Mouse (Mus musculus) bone marrow macrophage, adult 2 months (primary cell): ENCODE measurements around the gene Gm20518. TPM values are rescaled to one million over a fixed set of nuclear protein-coding genes. Genes with fewer than 3 reads are reported as not detected.

Experiments used
- H3K27ac ChIP-seq: 2 replicates; pipeline ENCODE4 v1.5.1; 2012; ENCODE audit warnings: low read depth, low read length; ENCODE audit not compliant: insufficient read depth
- H3K4me1 ChIP-seq: 2 replicates; pipeline ENCODE4 v1.6.1; 2012; ENCODE audit warnings: low read length; ENCODE audit not compliant: control insufficient read depth, insufficient read depth
- H3K4me3 ChIP-seq: 2 replicates; pipeline ENCODE4 v1.5.1; 2012; ENCODE audit warnings: mild to moderate bottlenecking, low read length, moderate library complexity; ENCODE audit not compliant: insufficient read depth
- CTCF ChIP-seq: IDR thresholded peaks from 2 replicates; pipeline ENCODE4 v1.5.1; 2012; ENCODE audit warnings: low read depth, mild to moderate bottlenecking, low read length, moderate library complexity
- POLR2A ChIP-seq: IDR thresholded peaks from 2 replicates; pipeline ENCODE4 v1.6.1; 2012; ENCODE audit warnings: mild to moderate bottlenecking, low read depth, low read length, borderline replicate concordance
- polyA plus RNA-seq: library from polyadenylated mRNA; stranded (reverse); fragments of >200 nt; gene quantifications from 2 replicates; pipeline ENCODE4 v1.2.4, GENCODE M21; 2012; ENCODE audit not compliant: missing spikeins, insufficient read depth, insufficient read length

The Gm20518 gene
- polyA plus RNA-seq, 1 experiment = not detected

- Histone ChIP-seq H3K4me1 (peaks cover 3% of the 10 kb centered on the region), H3K4me3 (no peak overlapping the region), H3K27ac (no peak overlapping the region)
- TF ChIP-seq CTCF (no peak), POLR2A (no peak)
Observed at GRCm38 (mm10) chr16:17809711-17810110, 81.8 kb downstream of the Gm20518 start.

GRCm38 (mm10) chr16:17809125-17809524 is 82.3 kb downstream of the Gm20518 start:
- TF ChIP-seq POLR2A = no peak
- no peak for TF ChIP-seq CTCF
- H3K27ac ChIP-seq = no peak overlapping the region
- H3K4me3 ChIP-seq = no peak overlapping the region
- peaks cover 3% of the 10 kb centered on the region for H3K4me1 ChIP-seq

GRCm38 (mm10) chr16:17807192-17808009 is 84.1 kb downstream of the Gm20518 start:
- Histone ChIP-seq H3K27ac (no peak overlapping the region), H3K4me3 (peak overlapping the region; percentile 57), H3K4me1 (peaks cover 7% of the 10 kb centered on the region)
- TF ChIP-seq CTCF (no peak), POLR2A (no peak)

- Histone ChIP-seq H3K4me1 (peaks cover 7% of the 10 kb centered on the region), H3K27ac (no peak overlapping the region), H3K4me3 (peak overlapping the region; percentile 57)
- TF ChIP-seq POLR2A = no peak
- no peak for TF ChIP-seq CTCF
Observed at GRCm38 (mm10) chr16:17806581-17807191, 84.8 kb downstream of the Gm20518 start.

- H3K4me1 ChIP-seq = peaks cover 7% of the 10 kb centered on the region
- TF ChIP-seq CTCF (no peak), POLR2A (no peak)
- no peak overlapping the region for H3K27ac ChIP-seq
- H3K4me3 ChIP-seq = 0 out of 2 replicates have a peak overlapping the region, but pooled peaks have one; percentile 9
Observed at GRCm38 (mm10) chr16:17804982-17805381, 86.5 kb downstream of the Gm20518 start.

GRCm38 (mm10) chr16:17804449-17804912 is 87.0 kb downstream of the Gm20518 start:
- TF ChIP-seq POLR2A = no peak
- no peak for TF ChIP-seq CTCF
- Histone ChIP-seq H3K27ac (no peak overlapping the region), H3K4me1 (peaks cover 7% of the 10 kb centered on the region), H3K4me3 (peak overlapping the region; percentile 55)

GRCm38 (mm10) chr16:17803675-17804448 is 87.6 kb downstream of the Gm20518 start:
- H3K27ac ChIP-seq = no peak overlapping the region
- H3K4me3 ChIP-seq = peak overlapping the region; percentile 55
- no peak for TF ChIP-seq CTCF
- TF ChIP-seq POLR2A = no peak
- H3K4me1 ChIP-seq = peaks cover 7% of the 10 kb centered on the region

GRCm38 (mm10) chr16:17802839-17803674 is 88.4 kb downstream of the Gm20518 start:
- Histone ChIP-seq H3K4me3 (peak overlapping the region; percentile 51), H3K4me1 (peaks cover 7% of the 10 kb centered on the region), H3K27ac (no peak overlapping the region)
- no peak for TF ChIP-seq POLR2A
- no peak for TF ChIP-seq CTCF

- H3K4me3 ChIP-seq = peak overlapping the region; percentile 51
- H3K27ac ChIP-seq = no peak overlapping the region
- H3K4me1 ChIP-seq = peaks cover 7% of the 10 kb centered on the region
- TF ChIP-seq POLR2A (no peak), CTCF (no peak)
Observed at GRCm38 (mm10) chr16:17802456-17802838, 89.0 kb downstream of the Gm20518 start.
